Mouse (Mus musculus) testis, adult 2 months (tissue): ENCODE measurements at regions not wholly inside any gene's neighbourhood (a gene's known extent, or its start where the extent isn't known, plus 50 kb on each side); places are given as distances from the start of the nearest gene placed in this dataset.

Experiments
- H3K27ac ChIP-seq: fragments of 200-500 bp; 2 replicates; pipeline ENCODE4 v1.5.1; 2012; ENCODE audit warnings: low read depth, low read length; ENCODE audit not compliant: control insufficient read depth, insufficient read depth
- H3K27me3 ChIP-seq: fragments of 200-500 bp; 2 replicates; pipeline ENCODE4 v1.6.1; 2012; ENCODE audit warnings: mild to moderate bottlenecking, low read length, moderate library complexity; ENCODE audit not compliant: control insufficient read depth, insufficient read depth
- H3K36me3 ChIP-seq: fragments of 200-500 bp; 2 replicates; pipeline ENCODE4 v1.6.1; 2012; ENCODE audit warnings: mild to moderate bottlenecking, low read length; ENCODE audit not compliant: control insufficient read depth, insufficient read depth
- H3K4me1 ChIP-seq: fragments of 200-500 bp; 2 replicates; pipeline ENCODE4 v1.6.1; 2012; ENCODE audit warnings: low read length; ENCODE audit not compliant: control insufficient read depth, insufficient read depth
- H3K4me3 ChIP-seq: fragments of 200-500 bp; 2 replicates; pipeline ENCODE4 v1.5.1; 2012; ENCODE audit warnings: low read depth, mild to moderate bottlenecking, low read length, moderate library complexity, mixed read lengths; ENCODE audit not compliant: control insufficient read depth
- CTCF ChIP-seq: fragments of 200-500 bp; IDR thresholded peaks from 2 replicates; pipeline ENCODE4 v1.5.1; 2012; ENCODE audit warnings: low read depth, mild to moderate bottlenecking, inconsistent platforms, low read length, moderate library complexity; ENCODE audit not compliant: control insufficient read depth, insufficient read depth, insufficient replicate concordance
- POLR2A ChIP-seq: fragments of 200-500 bp; IDR thresholded peaks from 2 replicates; pipeline ENCODE4 v1.6.1; 2012; ENCODE audit warnings: low read depth, mild to moderate bottlenecking, inconsistent platforms, low read length, moderate library complexity; ENCODE audit not compliant: control insufficient read depth

DNA sequence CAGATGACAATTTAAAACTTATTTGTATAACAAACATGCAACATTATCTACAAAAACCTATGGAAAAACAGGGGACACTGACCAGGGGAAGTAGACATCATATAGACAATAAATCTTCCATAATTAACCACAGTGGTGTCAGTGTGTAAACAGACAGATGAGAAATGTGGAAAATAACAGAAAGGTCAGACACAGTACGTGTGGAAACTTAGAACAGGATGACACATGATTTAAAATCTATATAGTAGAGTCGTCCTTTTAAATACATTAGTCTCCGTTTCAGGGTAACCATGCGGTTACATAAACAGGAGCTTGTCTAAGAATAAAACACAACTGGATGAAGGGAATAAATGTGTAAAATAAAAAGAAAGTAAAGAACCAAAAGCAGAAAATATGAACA is 284.1 kb downstream of the Kcnj2 start:
- Histone ChIP-seq H3K36me3 (no peaks in the 10 kb centered on the region), H3K27me3 (no peaks in the 10 kb centered on the region), H3K27ac (no peak overlapping the region), H3K4me1 (no peaks in the 10 kb centered on the region), H3K4me3 (no peak overlapping the region)
- TF ChIP-seq CTCF (no peak), POLR2A (no peak)

DNA sequence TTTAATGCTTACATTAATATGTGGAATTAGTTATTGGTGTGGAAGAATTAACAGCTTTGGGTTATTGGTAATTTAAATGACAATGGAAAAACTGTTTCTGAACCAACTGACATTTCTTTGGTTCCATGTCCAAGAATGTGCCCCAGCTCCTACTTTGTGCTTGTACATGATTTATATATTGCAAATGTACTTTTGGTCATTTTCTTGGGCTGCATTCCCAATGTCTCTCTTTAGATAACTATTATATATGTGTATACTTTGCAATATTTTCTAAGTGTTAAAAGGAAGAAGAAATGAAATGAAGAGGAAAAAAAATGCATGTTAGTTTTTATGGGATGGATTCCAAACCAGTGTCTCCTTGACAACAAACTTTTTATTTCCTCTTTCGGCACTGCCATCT is 297.4 kb downstream of the Kcnj2 start:
- H3K27me3 ChIP-seq, result no peaks in the 10 kb centered on the region
- H3K4me3 ChIP-seq, result no peak overlapping the region
- H3K27ac ChIP-seq, result no peak overlapping the region
- no peak for TF ChIP-seq POLR2A
- TF ChIP-seq CTCF, result no peak
- no peaks in the 10 kb centered on the region for H3K4me1 ChIP-seq
- H3K36me3 ChIP-seq, result no peaks in the 10 kb centered on the region

DNA sequence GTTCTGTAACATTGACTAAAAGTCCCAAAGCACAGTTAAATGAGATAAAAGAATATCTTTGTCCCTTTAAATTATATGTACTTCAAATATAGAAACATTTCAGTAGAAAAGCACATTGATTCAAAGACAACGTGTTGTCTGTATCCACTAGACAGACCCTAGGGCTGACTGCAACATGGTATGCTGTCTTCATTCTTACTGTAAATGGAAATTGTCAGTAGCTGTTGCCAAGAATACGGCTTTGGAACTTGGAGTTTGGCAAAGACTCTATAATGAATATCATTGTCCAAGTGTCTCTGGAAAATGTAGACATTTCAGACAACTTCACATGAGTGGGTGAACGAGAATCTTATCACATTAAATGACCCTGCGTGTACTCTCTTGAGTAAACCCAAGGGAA is 311.2 kb downstream of the Kcnj2 start:
- no peaks in the 10 kb centered on the region for H3K27me3 ChIP-seq
- no peak overlapping the region for H3K27ac ChIP-seq
- no peaks in the 10 kb centered on the region for H3K36me3 ChIP-seq
- TF ChIP-seq CTCF (no peak), POLR2A (no peak)
- H3K4me1 ChIP-seq, result no peaks in the 10 kb centered on the region
- H3K4me3 ChIP-seq, result no peak overlapping the region

- no peaks in the 10 kb centered on the region for H3K36me3 ChIP-seq
- H3K4me3 ChIP-seq, result no peak overlapping the region
- TF ChIP-seq POLR2A (no peak), CTCF (no peak)
- no peaks in the 10 kb centered on the region for H3K27me3 ChIP-seq
- H3K4me1 ChIP-seq, result no peaks in the 10 kb centered on the region
- no peak overlapping the region for H3K27ac ChIP-seq
Measured at GRCm38 (mm10) chr11:111379842-111380241, 313.9 kb downstream of the Kcnj2 start.

DNA sequence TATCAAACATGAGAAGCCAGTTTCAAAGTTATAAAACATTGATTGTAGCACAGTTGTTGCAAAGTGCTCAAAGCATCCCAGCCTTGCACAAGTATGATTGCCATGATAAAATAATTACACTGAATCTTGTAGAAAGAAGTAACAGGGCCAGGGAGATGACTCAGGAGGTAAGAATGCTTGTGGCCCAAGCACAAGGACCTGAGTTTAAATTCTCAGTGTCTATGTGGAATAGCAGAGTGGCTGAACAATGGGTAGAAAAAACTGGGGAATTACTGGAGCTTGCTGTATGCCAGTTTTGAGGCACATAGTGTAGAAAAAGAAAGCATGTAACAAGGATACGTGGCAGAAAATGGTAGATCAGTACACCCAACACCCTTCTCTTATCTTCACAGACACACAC is 332.7 kb downstream of the Kcnj2 start:
- Histone ChIP-seq H3K27ac (no peak overlapping the region), H3K36me3 (no peaks in the 10 kb centered on the region), H3K4me3 (no peak overlapping the region), H3K27me3 (no peaks in the 10 kb centered on the region), H3K4me1 (no peaks in the 10 kb centered on the region)
- no peak for TF ChIP-seq POLR2A
- no peak for TF ChIP-seq CTCF

- H3K4me1 ChIP-seq, result no peaks in the 10 kb centered on the region
- no peak overlapping the region for H3K4me3 ChIP-seq
- no peak overlapping the region for H3K27ac ChIP-seq
- TF ChIP-seq POLR2A (no peak), CTCF (no peak)
- no peaks in the 10 kb centered on the region for H3K27me3 ChIP-seq
- no peaks in the 10 kb centered on the region for H3K36me3 ChIP-seq
Measured at GRCm38 (mm10) chr11:111409266-111409665, 343.3 kb downstream of the Kcnj2 start.

DNA sequence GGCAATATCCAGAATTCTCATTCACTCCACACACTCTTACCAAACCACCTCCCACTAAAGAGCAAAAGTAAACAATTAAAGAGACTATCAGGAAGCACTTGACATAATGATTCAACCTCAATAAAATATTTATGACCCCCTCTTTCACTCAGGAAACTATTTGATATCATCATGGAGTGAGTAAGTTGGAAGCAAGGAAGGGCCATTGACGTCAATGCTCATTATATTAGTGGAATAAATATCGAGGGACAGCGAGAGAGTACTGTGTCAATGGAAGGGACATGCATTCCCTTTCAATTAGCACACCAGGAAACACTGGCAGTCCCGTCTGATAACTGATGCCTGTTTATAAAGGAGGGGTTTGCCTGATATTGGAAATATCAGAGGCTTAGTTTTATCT is 358.9 kb downstream of the Kcnj2 start:
- Histone ChIP-seq H3K4me3 (no peak overlapping the region), H3K27ac (no peak overlapping the region), H3K4me1 (no peaks in the 10 kb centered on the region), H3K36me3 (no peaks in the 10 kb centered on the region), H3K27me3 (no peaks in the 10 kb centered on the region)
- TF ChIP-seq POLR2A (no peak), CTCF (no peak)

DNA sequence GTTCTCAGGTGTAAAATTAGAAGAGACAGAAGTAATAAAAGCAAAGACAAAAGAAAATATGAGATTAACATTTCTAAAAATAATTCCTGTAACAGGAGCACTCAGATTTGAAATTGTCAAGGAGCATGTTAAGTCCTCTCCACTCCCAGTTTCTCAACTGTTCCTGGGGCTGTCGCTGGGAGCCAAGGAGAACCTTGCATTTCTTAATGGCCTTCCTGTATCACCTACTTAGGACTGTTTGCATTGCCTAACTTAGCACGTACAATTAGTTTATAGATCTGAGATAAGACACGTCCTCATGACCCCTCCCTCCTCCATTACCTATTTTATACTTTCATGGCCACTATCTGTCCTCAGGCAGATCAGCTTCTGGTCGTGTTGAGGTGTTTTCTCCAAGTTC is 360.8 kb downstream of the Kcnj2 start:
- Histone ChIP-seq H3K36me3 (no peaks in the 10 kb centered on the region), H3K27me3 (no peaks in the 10 kb centered on the region), H3K27ac (no peak overlapping the region), H3K4me3 (no peak overlapping the region), H3K4me1 (no peaks in the 10 kb centered on the region)
- TF ChIP-seq CTCF (no peak), POLR2A (no peak)
